Mouse (Mus musculus): ENCODE measurements around the gene Ctsd.

GRCm38 (mm10) chr7:142334246-142334645 lies 53.6 kb downstream of the Ctsd start:
- TF ChIP-seq CTCF (IDR thresholded peaks at IDR 0.05; ENCODE audit: control insufficient read depth, insufficient read depth, insufficient replicate concordance, low read depth, low read length) (peak; percentile 91), POLR2A (IDR thresholded peaks at IDR 0.05; ENCODE audit: control insufficient read depth, low read depth, low read length) (no peak)

Measured in testis, adult 2 months (tissue).